Mouse (Mus musculus) small intestine, adult 2 months (tissue): ENCODE data around the gene H2-Aa.
A peak's percentile ranks its signal among the peaks of the same experiment; 100 is the strongest.

Experiments
- CTCF ChIP-seq: fragments of 200-500 bp; IDR thresholded peaks from 2 replicates; pipeline ENCODE4 v1.5.1; 2012; ENCODE audit warnings: low read depth, mild to moderate bottlenecking, control low read depth, inconsistent platforms, low read length, moderate library complexity, mixed read lengths; ENCODE audit not compliant: insufficient replicate concordance, insufficient read length; ENCODE audit errors: extremely low read depth
- POLR2A ChIP-seq: fragments of 200-500 bp; IDR thresholded peaks from 2 replicates; pipeline ENCODE4 v1.6.1; 2012; ENCODE audit warnings: low read depth, mild to moderate bottlenecking, control low read depth, inconsistent platforms, low read length, moderate library complexity

GRCm38 (mm10) chr17:34287648-34288047, at the start of gene H2-Aa:
- no peak for TF ChIP-seq CTCF
- peak; percentile 73; the same call in 1 of the 2 replicates for TF ChIP-seq POLR2A
